ENCODE assay signal across 22 mouse cellular contexts in the genomic region with DNA sequence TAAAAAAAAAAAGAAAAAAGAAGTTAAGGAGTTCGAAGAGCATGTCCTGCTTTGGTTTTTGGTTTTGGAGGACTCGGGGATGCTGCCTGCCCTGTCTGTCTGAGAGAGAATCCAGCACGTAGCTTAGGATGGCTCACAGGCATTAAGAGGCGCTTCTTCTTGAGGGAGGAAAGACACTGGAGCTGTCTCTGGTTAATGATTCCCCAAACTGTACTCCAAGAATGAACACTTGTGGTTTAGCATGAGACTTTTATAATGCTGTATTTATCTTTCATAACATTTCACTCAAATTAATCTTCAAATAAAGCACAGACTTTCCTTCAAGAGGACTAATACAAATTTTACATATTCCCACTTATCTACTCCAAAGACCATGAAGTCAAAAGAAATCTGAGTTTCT.
"Had no signal": no experiment of that assay in that cellular context is flagged by ENCODE, and none has a peak within 500 bp of the region (broad histone marks: within the 10 kb centered on the region; RNA-seq: fewer than 3 reads in every experiment).

No protein-coding gene starts in this region.

- H3K9me3 ChIP-seq: heart, embryonic 10.5 days; hindbrain, embryonic 13.5 days; hindbrain, embryonic 15.5 days; intestine, embryonic 15.5 days; limb, embryonic 10.5 days; limb, embryonic 12.5 days; liver, embryonic 13.5 days; liver, embryonic 15.5 days had no signal

- H3K9ac ChIP-seq: forebrain, postnatal 0 days; hindbrain, embryonic 13.5 days; hindbrain, embryonic 15.5 days; intestine, embryonic 15.5 days; limb, embryonic 12.5 days; liver, embryonic 13.5 days; liver, embryonic 15.5 days; liver, postnatal 0 days had no signal

- H3K4me1 ChIP-seq: hindbrain, embryonic 13.5 days; hindbrain, embryonic 15.5 days; intestine, embryonic 15.5 days; limb, embryonic 10.5 days; limb, embryonic 12.5 days had no signal

- H3K36me3 ChIP-seq: heart, embryonic 10.5 days; hindbrain, embryonic 13.5 days; hindbrain, embryonic 15.5 days; intestine, embryonic 15.5 days; limb, embryonic 10.5 days; limb, embryonic 12.5 days; liver, embryonic 13.5 days; liver, embryonic 15.5 days had no signal

- DNase-seq: forebrain, postnatal 0 days; gastrocnemius, postnatal 10 days; gastrocnemius, postnatal 36 days; heart, postnatal 14 days; heart, postnatal 36 days; kidney, adult 18-20 months; kidney, postnatal 14 days; liver; liver, embryonic 13.5 days; liver, postnatal 0 days had no signal

- H3K4me2 ChIP-seq: hindbrain, embryonic 13.5 days; hindbrain, embryonic 15.5 days; intestine, embryonic 15.5 days; limb, embryonic 12.5 days; liver, embryonic 13.5 days; liver, embryonic 15.5 days had no signal

- ATAC-seq: forebrain, postnatal 0 days; inflammation-experienced regulatory T-cells, adult 6 months; intestine, postnatal 0 days; liver, postnatal 0 days had no signal

- H3K27ac ChIP-seq: heart, embryonic 10.5 days; hindbrain, embryonic 13.5 days; hindbrain, embryonic 15.5 days; intestine, embryonic 15.5 days; kidney, postnatal 0 days; layer of hippocampus, adult 2 months; left cerebral cortex, adult 2 months; limb, embryonic 10.5 days; limb, embryonic 12.5 days; liver, embryonic 13.5 days; liver, embryonic 15.5 days had no signal

- H3K4me3 ChIP-seq: heart, embryonic 10.5 days; hindbrain, embryonic 13.5 days; hindbrain, embryonic 15.5 days; intestine, embryonic 15.5 days; layer of hippocampus, adult 2 months; left cerebral cortex, adult 2 months; limb, embryonic 10.5 days; limb, embryonic 12.5 days; liver, embryonic 13.5 days; liver, embryonic 15.5 days had no signal

- H3K27me3 ChIP-seq: hindbrain, embryonic 13.5 days; hindbrain, embryonic 15.5 days; intestine, embryonic 15.5 days; limb, embryonic 12.5 days; liver, embryonic 13.5 days; liver, embryonic 15.5 days had no signal
